Mouse (Mus musculus): ENCODE measurements around the gene Tff3. TPM values are rescaled to one million over a fixed set of nuclear protein-coding genes. Genes with fewer than 3 reads are reported as not detected.

Gene Tff3
- polyA plus RNA-seq, 1 experiment from 2014 or later = 3.5 TPM

GRCm38 (mm10) chr17:31088711-31089110, 40.7 kb downstream of the Tff3 start:
- H3K9ac ChIP-seq = no peak overlapping the region; the same call in 1 of the 2 replicates
- 56% methylated on average over 5 of the region's 5 CpGs for WGBS

DNA sequence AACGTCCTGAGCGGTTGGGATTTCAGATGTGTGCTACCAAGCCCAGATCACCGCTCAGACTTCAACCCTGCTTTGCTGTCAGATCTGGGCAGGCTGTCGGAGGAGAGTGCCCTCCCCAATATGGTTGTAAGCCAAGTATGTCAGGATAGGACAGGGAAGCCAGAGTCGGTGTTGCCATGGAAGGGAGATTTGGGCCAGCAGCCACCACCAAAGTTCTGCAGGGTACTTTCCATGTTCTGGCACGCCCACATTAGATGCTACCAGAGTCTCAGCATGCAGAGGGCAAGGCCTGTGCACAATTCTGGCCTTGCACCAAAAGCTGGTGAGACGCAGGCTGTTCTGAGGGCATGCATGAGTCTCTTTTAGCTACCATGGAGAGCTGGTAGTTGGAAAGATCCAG, 43.2 kb downstream of the Tff3 start:
- no peak for ATAC-seq (ENCODE audit: low FRiP score)
- whole genome bisulfite sequencing = 87% methylated on average over 7 of the region's 7 CpGs

More at GRCm38 (mm10) chr17:31088711-31089110, 40.7 kb downstream of the Tff3 start:
- no peak overlapping the region for H3K27ac ChIP-seq
- H3K36me3 ChIP-seq = peaks cover 10% of the 10 kb centered on the region
- H3K9me3 ChIP-seq = no peaks in the 10 kb centered on the region
- H3K4me1 ChIP-seq (replicated peaks) = peaks cover 44% of the 10 kb centered on the region
- no peak overlapping the region for H3K4me3 ChIP-seq
- ATAC-seq (ENCODE audit: low FRiP score) = no peak
- H3K4me2 ChIP-seq = no peak overlapping the region
- no peaks in the 10 kb centered on the region for H3K27me3 ChIP-seq

DNA sequence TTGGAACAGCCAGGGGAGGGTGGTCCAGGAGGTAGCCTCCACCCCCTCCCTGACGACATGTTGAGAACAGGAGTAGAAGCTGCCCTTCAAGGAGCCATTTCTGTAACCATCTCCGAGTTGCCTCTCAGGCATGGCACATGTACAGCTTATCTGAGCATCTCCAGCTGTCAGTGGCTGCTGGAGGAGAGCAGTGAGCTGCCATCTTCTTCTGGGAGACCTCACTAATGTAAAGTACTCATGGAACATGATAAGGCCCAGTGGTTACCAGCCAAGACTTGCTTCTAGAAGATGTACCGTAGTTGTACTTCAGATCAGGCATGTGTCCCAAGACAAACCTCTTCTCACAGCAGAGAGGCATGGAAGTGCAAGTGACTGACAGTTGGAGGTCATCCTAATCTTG, 43.9 kb downstream of the Tff3 start:
- no peaks in the 10 kb centered on the region for H3K9me3 ChIP-seq
- ATAC-seq (ENCODE audit: low FRiP score) = no peak
- H3K4me3 ChIP-seq = no peak overlapping the region
- no peaks in the 10 kb centered on the region for H3K27me3 ChIP-seq
- H3K4me2 ChIP-seq = no peak overlapping the region
- H3K9ac ChIP-seq = no peak overlapping the region
- no peaks in the 10 kb centered on the region for H3K36me3 ChIP-seq
- peaks cover 39% of the 10 kb centered on the region for H3K4me1 ChIP-seq (replicated peaks)
- 91% methylated on average over 3 of the region's 3 CpGs for WGBS
- no peak overlapping the region for H3K27ac ChIP-seq

More for the DNA sequence above, 43.2 kb downstream of the Tff3 start:
- no peak overlapping the region for H3K4me2 ChIP-seq
- peaks cover 40% of the 10 kb centered on the region for H3K4me1 ChIP-seq (replicated peaks)
- no peak overlapping the region for H3K9ac ChIP-seq
- no peaks in the 10 kb centered on the region for H3K9me3 ChIP-seq
- no peak overlapping the region for H3K27ac ChIP-seq
- H3K27me3 ChIP-seq = no peaks in the 10 kb centered on the region
- H3K36me3 ChIP-seq = no peaks in the 10 kb centered on the region
- no peak overlapping the region for H3K4me3 ChIP-seq

- no peak for ATAC-seq (ENCODE audit: low FRiP score)
- no peak overlapping the region for H3K9ac ChIP-seq
- WGBS = 95% methylated on average over 4 of the region's 4 CpGs
Measured at GRCm38 (mm10) chr17:31082296-31083078, 47.0 kb downstream of the Tff3 start.

GRCm38 (mm10) chr17:31079078-31079840, 50.2 kb downstream of the Tff3 start:
- WGBS = 57% methylated on average over 12 of the region's 12 CpGs
- no peak overlapping the region for H3K4me3 ChIP-seq
- peak overlapping the region; percentile 46 for H3K27ac ChIP-seq
- H3K27me3 ChIP-seq = no peaks in the 10 kb centered on the region
- H3K4me1 ChIP-seq (replicated peaks) = peaks cover 54% of the 10 kb centered on the region
- H3K36me3 ChIP-seq = no peaks in the 10 kb centered on the region
- no peak overlapping the region for H3K4me2 ChIP-seq
- H3K9ac ChIP-seq = peak overlapping the region; percentile 15; the same call in 1 of the 2 replicates
- H3K9me3 ChIP-seq = no peaks in the 10 kb centered on the region
- ATAC-seq (ENCODE audit: low FRiP score) = peak; percentile 22; the same call in 1 of the 2 replicates

More at GRCm38 (mm10) chr17:31082296-31083078, 47.0 kb downstream of the Tff3 start:
- no peak overlapping the region for H3K4me3 ChIP-seq
- peaks cover 39% of the 10 kb centered on the region for H3K4me1 ChIP-seq (replicated peaks)
- H3K9me3 ChIP-seq = no peaks in the 10 kb centered on the region
- H3K27me3 ChIP-seq = no peaks in the 10 kb centered on the region
- no peaks in the 10 kb centered on the region for H3K36me3 ChIP-seq
- H3K27ac ChIP-seq = no peak overlapping the region
- no peak overlapping the region for H3K4me2 ChIP-seq

DNA sequence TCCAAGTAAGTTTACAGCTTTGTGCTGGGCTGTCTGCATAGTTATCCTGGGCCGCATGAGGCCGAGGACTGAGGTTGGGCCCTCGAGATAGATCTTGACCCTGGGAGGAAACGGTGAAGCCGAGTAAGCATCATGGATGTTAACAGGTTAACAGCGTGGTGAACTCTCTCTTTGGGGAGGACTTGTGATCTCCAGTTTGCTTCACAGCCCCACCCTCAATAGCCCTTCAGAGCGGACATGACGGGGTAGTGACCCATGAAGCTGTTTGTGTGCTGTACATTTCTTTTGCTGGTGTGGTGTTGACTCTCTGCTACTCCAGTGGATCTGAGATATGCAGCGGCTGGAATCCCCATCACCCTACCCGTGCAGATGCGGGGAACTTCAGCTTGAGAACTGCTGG, 50.9 kb downstream of the Tff3 start:
- Histone ChIP-seq H3K9ac (peak overlapping the region; percentile 15; the same call in 1 of the 2 replicates), H3K36me3 (no peaks in the 10 kb centered on the region), H3K27ac (peak overlapping the region; percentile 44), H3K9me3 (no peaks in the 10 kb centered on the region), H3K4me1 (replicated peaks) (peaks cover 61% of the 10 kb centered on the region), H3K4me2 (no peak overlapping the region), H3K4me3 (no peak overlapping the region), H3K27me3 (no peaks in the 10 kb centered on the region)
- 81% methylated on average over 11 of the region's 11 CpGs for WGBS
- no peak for ATAC-seq (ENCODE audit: low FRiP score)

- Histone ChIP-seq H3K9ac (no peak overlapping the region), H3K27ac (no peak overlapping the region), H3K4me1 (replicated peaks) (peaks cover 71% of the 10 kb centered on the region), H3K9me3 (no peaks in the 10 kb centered on the region), H3K4me3 (no peak overlapping the region), H3K27me3 (no peaks in the 10 kb centered on the region), H3K36me3 (no peaks in the 10 kb centered on the region), H3K4me2 (no peak overlapping the region)
- WGBS = 78% methylated on average over 5 of the region's 5 CpGs
- ATAC-seq (ENCODE audit: low FRiP score) = no peak
Measured at GRCm38 (mm10) chr17:31077561-31077960, 51.9 kb downstream of the Tff3 start.

GRCm38 (mm10) chr17:31075471-31075870, 54.0 kb downstream of the Tff3 start:
- H3K4me3 ChIP-seq = no peak overlapping the region
- no peak for ATAC-seq (ENCODE audit: low FRiP score)
- peaks cover 81% of the 10 kb centered on the region for H3K4me1 ChIP-seq (replicated peaks)
- no peak overlapping the region for H3K9ac ChIP-seq
- no peaks in the 10 kb centered on the region for H3K27me3 ChIP-seq
- no peaks in the 10 kb centered on the region for H3K9me3 ChIP-seq
- H3K4me2 ChIP-seq = no peak overlapping the region
- no peak overlapping the region for H3K27ac ChIP-seq
- H3K36me3 ChIP-seq = no peaks in the 10 kb centered on the region
- 83% methylated on average over 5 of the region's 5 CpGs for WGBS

Other genes with a start within 250 kb of the Tff3 start
- 0.13 and 0.22 TPM in 2 replicates for gene Glp1r, start 227.8 kb downstream of the Tff3 start, polyA plus RNA-seq (2015; fragmentation: Nextera tagmentation; extraction: Ambion mirVana)
- gene Umodl1, start 175.0 kb downstream of the Tff3 start, polyA plus RNA-seq (2015; fragmentation: Nextera tagmentation; extraction: Ambion mirVana) = 0.04 TPM in 1 of 2 replicates, not detected in the other
- gene Abcg1, start 72.0 kb downstream of the Tff3 start, polyA plus RNA-seq (2015; fragmentation: Nextera tagmentation; extraction: Ambion mirVana) = 19.3 and 21.5 TPM in 2 replicates
- gene Tff2, start 14.6 kb upstream of the Tff3 start, polyA plus RNA-seq (2015; fragmentation: Nextera tagmentation; extraction: Ambion mirVana) = not detected in 2 replicates
- not detected in 2 replicates for gene Tff1, start 35.6 kb upstream of the Tff3 start, polyA plus RNA-seq (2015; fragmentation: Nextera tagmentation; extraction: Ambion mirVana)
- gene Tmprss3, start 69.3 kb upstream of the Tff3 start, polyA plus RNA-seq (2015; fragmentation: Nextera tagmentation; extraction: Ambion mirVana) = 0.08 TPM in 1 of 2 replicates, not detected in the other
- 0.30 and 0.38 TPM in 2 replicates for gene Ubash3a, start 78.2 kb upstream of the Tff3 start, polyA plus RNA-seq (2015; fragmentation: Nextera tagmentation; extraction: Ambion mirVana)
- gene Rsph1, start 147.7 kb upstream of the Tff3 start, polyA plus RNA-seq (2015; fragmentation: Nextera tagmentation; extraction: Ambion mirVana) = 5.4 and 9.0 TPM in 2 replicates
- gene Slc37a1, start 157.1 kb upstream of the Tff3 start, polyA plus RNA-seq (2015; fragmentation: Nextera tagmentation; extraction: Ambion mirVana) = 13.2 and 15.5 TPM in 2 replicates